Mouse (Mus musculus): ENCODE results near the gene Agt. TPM values are rescaled to one million over a fixed set of nuclear protein-coding genes. Genes with fewer than 3 reads are reported as not detected.
A peak's percentile ranks its signal among the peaks of the same experiment; 100 is the strongest.

The Agt gene
- total and polyA plus RNA-seq, 2 experiments from 2014 or later = 95.3 to 162 TPM

DNA sequence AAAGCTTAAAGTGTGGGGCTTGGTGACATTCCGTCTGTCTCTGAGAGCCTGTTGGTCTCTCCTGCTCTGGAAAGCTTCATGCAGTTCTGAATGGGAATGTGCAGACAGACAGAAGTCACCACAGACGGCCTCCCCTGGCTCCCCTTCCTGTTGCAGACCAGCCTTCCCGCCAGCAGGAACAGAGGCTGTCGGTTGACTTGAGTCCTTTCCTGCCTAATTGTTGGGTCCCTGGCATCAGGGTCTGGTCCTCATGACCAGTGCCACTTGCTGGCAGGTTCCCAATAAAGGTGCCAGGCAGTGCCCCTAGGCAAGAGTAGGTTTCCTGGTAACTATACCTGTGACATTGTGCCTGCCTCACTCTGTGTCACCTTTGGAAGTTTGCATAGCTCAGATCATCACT is 38.5 kb downstream of the Agt start:
- DNase-seq (ENCODE audit: low spot score) (no peak), ATAC-seq (no peak; the same call in 1 of the 2 replicates)
- Histone ChIP-seq H3K9ac (replicated peaks; ENCODE audit: low read length) (no peak overlapping the region), H3K36me3 (ENCODE audit: insufficient read depth, low read length) (peaks cover 66% of the 10 kb centered on the region), H3K4me2 (ENCODE audit: low read depth, low read length) (no peak overlapping the region), H3K27me3 (ENCODE audit: insufficient read depth, low read length) (no peaks in the 10 kb centered on the region), H3K4me1 (ENCODE audit: insufficient read depth, low read length) (no peaks in the 10 kb centered on the region), H3K9me3 (ENCODE audit: low read length) (no peaks in the 10 kb centered on the region), H3K27ac (peak overlapping the region; percentile 51; the same call in 1 of the 2 replicates), H3K4me3 (ENCODE audit: low read length) (no peak overlapping the region)
- TF ChIP-seq CTCF (IDR thresholded peaks at IDR 0.05; ENCODE audit: low read depth) = no peak
- 60% methylated on average over 4 of the region's 4 CpGs for WGBS

DNA sequence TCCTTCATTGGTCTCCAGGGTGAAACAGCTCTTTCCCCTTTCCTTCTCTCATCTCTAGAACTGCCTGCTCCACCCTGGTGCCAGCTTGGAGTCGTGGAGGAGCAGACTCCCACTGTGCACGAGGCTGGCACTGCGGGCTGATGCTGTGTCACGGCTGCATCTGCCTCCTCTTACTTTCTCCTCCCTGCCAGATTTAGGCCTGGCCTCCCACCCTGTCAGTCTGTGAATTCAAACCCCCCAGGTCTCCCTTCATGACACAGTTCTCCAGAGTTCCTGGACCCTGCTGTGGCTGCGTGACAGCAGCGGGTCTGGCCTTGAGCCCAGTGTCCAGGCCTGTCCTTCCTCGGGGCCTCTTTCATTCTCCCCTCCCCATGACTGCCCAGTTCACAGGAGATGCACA is 39.0 kb downstream of the Agt start:
- H3K27ac ChIP-seq = peak overlapping the region; percentile 51; the same call in 1 of the 2 replicates
- H3K4me2 ChIP-seq (ENCODE audit: low read depth, low read length) = no peak overlapping the region
- H3K4me3 ChIP-seq (ENCODE audit: low read length) = no peak overlapping the region
- no peaks in the 10 kb centered on the region for H3K4me1 ChIP-seq (ENCODE audit: insufficient read depth, low read length)
- H3K9ac ChIP-seq (replicated peaks; ENCODE audit: low read length) = no peak overlapping the region
- peak; percentile 36 for DNase-seq (ENCODE audit: low spot score)
- WGBS = 49% methylated on average over 7 of the region's 7 CpGs
- ATAC-seq = no peak; the same call in 1 of the 2 replicates
- H3K27me3 ChIP-seq (ENCODE audit: insufficient read depth, low read length) = no peaks in the 10 kb centered on the region
- H3K9me3 ChIP-seq (ENCODE audit: low read length) = no peaks in the 10 kb centered on the region
- no peak for TF ChIP-seq CTCF (IDR thresholded peaks at IDR 0.05; ENCODE audit: low read depth)
- peaks cover 66% of the 10 kb centered on the region for H3K36me3 ChIP-seq (ENCODE audit: insufficient read depth, low read length)

DNA sequence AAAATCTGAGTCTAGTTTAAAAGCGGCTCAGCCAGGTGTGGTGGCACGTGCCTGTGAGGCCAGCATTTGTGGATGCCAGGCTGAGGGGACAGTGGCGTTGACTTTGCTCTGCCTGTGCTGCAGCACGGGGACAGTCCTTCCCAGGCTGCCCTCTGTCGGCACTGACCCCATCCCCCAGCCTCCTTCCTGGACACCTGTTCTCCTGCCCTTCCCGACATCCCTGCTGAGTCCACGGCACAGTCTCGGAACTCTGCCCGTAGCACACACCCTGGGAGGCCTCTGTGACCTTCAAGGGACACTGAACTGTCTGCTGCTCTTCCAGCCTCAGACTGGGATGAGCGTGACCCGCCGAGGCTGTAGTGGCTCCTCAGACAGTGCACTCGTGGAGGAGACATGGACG is 39.4 kb downstream of the Agt start:
- no peak overlapping the region for H3K9ac ChIP-seq (replicated peaks; ENCODE audit: low read length)
- WGBS = 71% methylated on average over 14 of the region's 14 CpGs
- peaks cover 63% of the 10 kb centered on the region for H3K36me3 ChIP-seq (ENCODE audit: insufficient read depth, low read length)
- H3K4me2 ChIP-seq (ENCODE audit: low read depth, low read length) = no peak overlapping the region
- ATAC-seq (no peak; the same call in 1 of the 2 replicates), DNase-seq (ENCODE audit: low spot score) (peak; percentile 11)
- no peak for TF ChIP-seq CTCF (IDR thresholded peaks at IDR 0.05; ENCODE audit: low read depth)
- peak overlapping the region; percentile 51; the same call in 1 of the 2 replicates for H3K27ac ChIP-seq
- H3K4me3 ChIP-seq (ENCODE audit: low read length) = no peak overlapping the region
- no peaks in the 10 kb centered on the region for H3K27me3 ChIP-seq (ENCODE audit: insufficient read depth, low read length)
- no peaks in the 10 kb centered on the region for H3K9me3 ChIP-seq (ENCODE audit: low read length)
- H3K4me1 ChIP-seq (ENCODE audit: insufficient read depth, low read length) = no peaks in the 10 kb centered on the region

- 85% methylated on average over 11 of the region's 11 CpGs for WGBS
- H3K27me3 ChIP-seq (ENCODE audit: insufficient read depth, low read length) = no peaks in the 10 kb centered on the region
- no peak for ATAC-seq
- H3K36me3 ChIP-seq (ENCODE audit: insufficient read depth, low read length) = peaks cover 31% of the 10 kb centered on the region
- no peak overlapping the region for H3K4me2 ChIP-seq (ENCODE audit: low read depth, low read length)
- H3K9ac ChIP-seq (replicated peaks; ENCODE audit: low read length) = no peak overlapping the region
- no peaks in the 10 kb centered on the region for H3K9me3 ChIP-seq (ENCODE audit: low read length)
- no peak for DNase-seq (ENCODE audit: low spot score)
- TF ChIP-seq CTCF (IDR thresholded peaks at IDR 0.05; ENCODE audit: low read depth) = no peak
- H3K4me1 ChIP-seq (ENCODE audit: insufficient read depth, low read length) = peaks cover 9% of the 10 kb centered on the region
- H3K27ac ChIP-seq = no peak overlapping the region
- H3K4me3 ChIP-seq (ENCODE audit: low read length) = no peak overlapping the region
Measured at GRCm38 (mm10) chr8:124526261-124526660, 43.2 kb downstream of the Agt start.

DNA sequence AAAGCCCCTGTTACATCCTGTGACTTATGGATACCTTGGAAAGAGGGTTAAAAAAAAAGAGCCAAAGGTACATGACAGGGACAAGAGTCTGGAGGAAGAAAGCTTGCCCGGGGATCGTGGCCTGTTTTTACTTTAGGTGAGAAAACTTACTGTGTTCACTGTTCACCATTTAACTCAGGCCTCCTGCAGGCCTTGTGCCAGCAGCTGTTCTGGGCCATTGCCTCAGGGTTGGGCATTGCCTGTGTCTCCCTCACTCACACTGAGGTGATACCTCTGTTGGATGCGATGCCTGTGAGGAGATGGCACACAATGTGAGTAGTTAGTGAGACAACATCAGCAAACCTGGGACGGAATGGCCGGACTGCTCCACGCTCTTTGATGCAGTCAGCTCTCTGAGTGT is 47.6 kb downstream of the Agt start:
- WGBS = 91% methylated on average over 6 of the region's 6 CpGs
- Histone ChIP-seq H3K27ac (no peak overlapping the region), H3K9ac (replicated peaks; ENCODE audit: low read length) (peak overlapping the region; percentile 82; the same call in 1 of the 2 replicates), H3K4me1 (ENCODE audit: insufficient read depth, low read length) (peaks cover 9% of the 10 kb centered on the region), H3K4me2 (ENCODE audit: low read depth, low read length) (peak overlapping the region; percentile 90), H3K27me3 (ENCODE audit: insufficient read depth, low read length) (no peaks in the 10 kb centered on the region), H3K4me3 (ENCODE audit: low read length) (peak overlapping the region; percentile 74; the same call in 1 of the 2 replicates), H3K36me3 (ENCODE audit: insufficient read depth, low read length) (peaks cover 13% of the 10 kb centered on the region; the same call in 1 of the 2 replicates), H3K9me3 (ENCODE audit: low read length) (no peaks in the 10 kb centered on the region)
- no peak for ATAC-seq
- DNase-seq (ENCODE audit: low spot score) = no peak
- TF ChIP-seq CTCF (IDR thresholded peaks at IDR 0.05; ENCODE audit: low read depth) = no peak

DNA sequence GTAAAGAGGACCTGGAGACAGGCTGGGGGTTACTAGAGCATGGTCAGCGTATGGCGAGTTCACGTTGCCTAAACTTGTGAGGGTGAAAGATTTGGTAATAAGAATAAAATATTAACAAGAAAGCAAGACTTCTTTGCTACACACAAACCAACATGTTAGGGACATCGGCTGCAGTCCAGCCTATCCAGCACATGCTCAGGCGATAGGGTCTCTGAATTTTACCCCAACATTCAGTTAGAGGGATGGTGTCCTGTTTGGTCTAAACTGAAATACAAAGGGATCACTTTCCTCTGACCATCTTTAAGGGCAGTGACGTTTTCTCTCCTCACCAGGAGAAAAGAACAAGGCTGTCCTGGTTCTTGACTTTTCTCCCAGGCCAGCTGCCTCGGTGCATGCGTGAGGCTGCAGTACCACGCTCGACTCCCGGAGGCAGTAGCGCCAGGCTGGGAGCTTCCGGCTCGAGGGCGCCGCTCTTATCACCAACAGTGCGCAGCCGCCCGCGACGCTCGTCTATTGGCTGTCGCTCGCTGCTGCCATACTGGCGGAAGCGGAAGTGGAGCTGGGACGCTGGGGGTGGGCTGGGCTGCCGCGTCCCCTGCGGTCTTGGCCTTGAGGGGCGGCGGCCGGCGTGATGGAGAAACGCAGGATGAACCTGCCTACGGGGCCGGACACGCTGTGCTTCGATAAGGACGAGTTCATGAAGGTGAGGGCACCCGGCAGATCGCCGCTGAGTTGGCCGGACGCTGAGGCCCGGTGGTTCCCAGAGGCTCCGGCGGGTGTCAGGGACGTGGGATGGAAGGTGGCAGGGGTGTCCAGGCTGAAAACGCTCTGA is 49.0 kb downstream of the Agt start, which contains the start of gene Cog2:
TSS of gene Cog2 (plus strand) at position 519 of the 832 bp plus-strand sequence.
- Histone ChIP-seq H3K4me1 (ENCODE audit: insufficient read depth, low read length) (peaks cover 9% of the 10 kb centered on the region), H3K9ac (replicated peaks; ENCODE audit: low read length) (peak within 1 kb of the TSS; percentile 82), H3K27ac (no peak within 1 kb of the TSS), H3K36me3 (ENCODE audit: insufficient read depth, low read length) (0 out of 2 replicates have a peak, but pooled peaks cover under 1% of the 10 kb centered on the region), H3K4me3 (ENCODE audit: low read length) (peak within 1 kb of the TSS; percentile 74), H3K4me2 (ENCODE audit: low read depth, low read length) (peak within 1 kb of the TSS; percentile 90), H3K27me3 (ENCODE audit: insufficient read depth, low read length) (no peaks in the 10 kb centered on the region), H3K9me3 (ENCODE audit: low read length) (no peaks in the 10 kb centered on the region)
- 12% methylated on average over 43 of the region's 50 CpGs for WGBS
- TF ChIP-seq CTCF (IDR thresholded peaks at IDR 0.05; ENCODE audit: low read depth) = peak; percentile 93
- peak; percentile 98 for DNase-seq (ENCODE audit: low spot score)
- ATAC-seq = peak; percentile 99

DNA sequence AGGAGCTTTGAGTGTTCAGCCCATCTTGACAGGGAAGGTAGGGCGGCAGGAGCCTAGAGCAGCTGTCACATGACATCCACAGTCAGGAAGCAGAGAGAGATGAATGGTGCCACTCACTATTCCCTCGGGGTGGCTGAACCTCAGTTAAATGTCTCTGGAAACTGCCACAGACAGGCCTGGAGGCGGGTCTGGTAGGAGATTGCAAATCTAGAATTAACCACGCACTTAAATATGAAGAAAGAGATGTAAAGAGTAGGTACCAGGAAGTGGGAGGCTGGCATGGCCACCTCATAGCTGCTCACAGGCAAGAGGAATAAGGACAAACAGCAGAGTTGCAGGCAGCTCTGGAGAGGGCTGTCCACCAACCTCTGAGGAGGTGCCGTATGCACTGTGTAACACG is 52.4 kb downstream of the Agt start:
- ATAC-seq = no peak
- Histone ChIP-seq H3K36me3 (ENCODE audit: insufficient read depth, low read length) (no peaks in the 10 kb centered on the region), H3K9me3 (ENCODE audit: low read length) (no peaks in the 10 kb centered on the region), H3K4me1 (ENCODE audit: insufficient read depth, low read length) (peaks cover 7% of the 10 kb centered on the region), H3K4me3 (ENCODE audit: low read length) (no peak overlapping the region), H3K9ac (replicated peaks; ENCODE audit: low read length) (no peak overlapping the region), H3K27me3 (ENCODE audit: insufficient read depth, low read length) (no peaks in the 10 kb centered on the region), H3K4me2 (ENCODE audit: low read depth, low read length) (no peak overlapping the region), H3K27ac (no peak overlapping the region)
- WGBS = 70% methylated on average over 6 of the region's 6 CpGs
- no peak for DNase-seq (ENCODE audit: low spot score)
- TF ChIP-seq CTCF (IDR thresholded peaks at IDR 0.05; ENCODE audit: low read depth) = no peak

Data from hindbrain, postnatal 0 days (tissue).